ENCODE assay signal across 7 mouse cellular contexts in the genomic region with DNA sequence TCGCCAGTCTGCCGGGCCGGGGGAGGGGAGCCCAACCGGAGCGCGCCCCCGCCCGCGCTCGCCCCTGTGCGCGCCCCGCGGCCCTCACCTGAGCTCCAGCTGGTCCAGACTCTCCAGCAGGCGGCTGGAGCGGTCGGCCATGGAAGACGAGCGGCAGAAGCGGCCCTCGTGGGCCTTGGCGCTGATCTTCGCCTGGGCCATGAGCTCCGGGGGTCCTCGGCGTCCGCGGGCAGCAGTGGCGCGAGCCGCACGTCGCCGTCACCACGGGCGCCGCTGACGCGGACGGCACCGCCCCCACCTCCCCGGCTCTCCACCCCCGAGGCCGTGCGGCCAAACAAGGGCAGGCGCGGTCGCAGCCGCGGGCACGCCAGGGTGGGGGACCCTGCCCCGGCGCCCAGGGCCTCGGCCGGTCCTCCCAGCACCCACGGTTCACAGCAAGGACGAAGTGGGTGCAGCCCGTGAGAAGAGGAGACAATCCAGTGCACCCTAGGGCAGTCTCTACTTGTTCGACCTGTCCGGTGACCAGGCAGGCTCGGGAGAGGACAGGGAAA. TPM values are rescaled to one million over a fixed set of nuclear protein-coding genes. Genes with fewer than 3 reads are reported as not detected.
DNase-seq lines count a peak whose midpoint lies in the region; ATAC-seq and TF ChIP-seq lines count a peak whose summit lies in the region.

A gene (minus strand): TSS at position 305 of the 551 bp plus-strand sequence.

- H3K9ac ChIP-seq in limb, embryonic 12.5 days (replicated peaks) = peak within 1 kb of the TSS; percentile 88
- peak within 1 kb of the TSS; percentile 81 for H3K9ac ChIP-seq in midbrain, embryonic 13.5 days (replicated peaks)

- H3K4me3 ChIP-seq in cortical plate, adult 2 months (ENCODE audit: insufficient read depth, low read length) = peak within 1 kb of the TSS; percentile 56
- peak within 1 kb of the TSS; percentile 74 for H3K4me3 ChIP-seq in limb, embryonic 12.5 days (replicated peaks)
- peak within 1 kb of the TSS; percentile 62 for H3K4me3 ChIP-seq in midbrain, embryonic 13.5 days (replicated peaks)
- peak within 1 kb of the TSS; percentile 85 for H3K4me3 ChIP-seq in spleen, adult 2 months (ENCODE audit: extremely low read depth, insufficient read depth, insufficient read length)

- H3K36me3 ChIP-seq in limb, embryonic 12.5 days = peaks cover 27% of the 10 kb centered on the region
- H3K36me3 ChIP-seq in midbrain, embryonic 13.5 days = peaks cover 9% of the 10 kb centered on the region
- H3K36me3 ChIP-seq in spleen, adult 2 months (ENCODE audit: control insufficient read depth, insufficient read depth, low read length) = no peaks in the 10 kb centered on the region

- WGBS in limb, embryonic 12.5 days = under 1% methylated on average over 60 of the region's 61 CpGs
- 1% methylated on average over 61 of the region's 61 CpGs for WGBS in midbrain, embryonic 13.5 days
- under 1% methylated on average over 61 of the region's 61 CpGs for WGBS in spleen, adult 2 months

- H3K9me3 ChIP-seq in limb, embryonic 12.5 days = no peaks in the 10 kb centered on the region
- H3K9me3 ChIP-seq in midbrain, embryonic 13.5 days = no peaks in the 10 kb centered on the region

- no peak for TF ChIP-seq CTCF in cortical plate, adult 2 months (IDR thresholded peaks at IDR 0.05; ENCODE audit: extremely low read depth, insufficient read depth, low read length)
- no peak for TF ChIP-seq CTCF in spleen, adult 2 months (IDR thresholded peaks at IDR 0.05; ENCODE audit: extremely low read depth, insufficient read depth, insufficient read length, insufficient replicate concordance)

- DNase-seq in adrenal gland, adult 18-20 months (ENCODE audit: low spot score in 2 of 2) = peak; percentile 66 to 74
- peak; percentile 76 for DNase-seq in gastrocnemius, postnatal 25 days
- DNase-seq in spleen, adult 2 months (ENCODE audit: low read depth in 1 of 2, low spot score in 2 of 2) = peak in 1 of 2 experiments; percentile 34

- peak within 1 kb of the TSS; percentile 33 for H3K27ac ChIP-seq in cortical plate, adult 2 months (ENCODE audit: insufficient read depth, low read length)
- H3K27ac ChIP-seq in limb, embryonic 12.5 days = peak within 1 kb of the TSS; percentile 77; the same call in 1 of the 2 replicates
- no peak within 1 kb of the TSS for H3K27ac ChIP-seq in midbrain, embryonic 13.5 days
- H3K27ac ChIP-seq in spleen, adult 2 months (ENCODE audit: insufficient read depth, low read length) = no peak within 1 kb of the TSS

- peak; percentile 45 for ATAC-seq in inflammation-experienced regulatory T-cells, adult 6 months
- ATAC-seq in limb, embryonic 12.5 days (ENCODE audit: insufficient number of reproducible peaks, insufficient read depth, low FRiP score, low TSS enrichment, low read depth) = peak; percentile 81
- ATAC-seq in midbrain, embryonic 13.5 days = peak; percentile 90

- peaks cover 2% of the 10 kb centered on the region; the same call in 1 of the 2 replicates for H3K4me1 ChIP-seq in cortical plate, adult 2 months (ENCODE audit: control insufficient read depth, insufficient read depth, low read length)
- H3K4me1 ChIP-seq in limb, embryonic 12.5 days (replicated peaks) = peaks cover 18% of the 10 kb centered on the region
- peaks cover 21% of the 10 kb centered on the region for H3K4me1 ChIP-seq in midbrain, embryonic 13.5 days (replicated peaks)
- peaks cover 6% of the 10 kb centered on the region for H3K4me1 ChIP-seq in spleen, adult 2 months (ENCODE audit: control insufficient read depth, insufficient read depth, insufficient read length)

- H3K4me2 ChIP-seq in limb, embryonic 12.5 days = peak within 1 kb of the TSS; percentile 70
- peak within 1 kb of the TSS; percentile 97 for H3K4me2 ChIP-seq in midbrain, embryonic 13.5 days (replicated peaks)

- H3K27me3 ChIP-seq in limb, embryonic 12.5 days = no peaks in the 10 kb centered on the region
- H3K27me3 ChIP-seq in midbrain, embryonic 13.5 days = no peaks in the 10 kb centered on the region
- no peaks in the 10 kb centered on the region for H3K27me3 ChIP-seq in spleen, adult 2 months (ENCODE audit: control insufficient read depth, insufficient read depth, low read length)

- TF ChIP-seq POLR2A in cortical plate, adult 2 months (IDR thresholded peaks at IDR 0.05; ENCODE audit: extremely low read depth, insufficient read depth, low read length) = no peak
- no peak for TF ChIP-seq POLR2A in spleen, adult 2 months (IDR thresholded peaks at IDR 0.05; ENCODE audit: low read depth, low read length)

RNA-seq across cellular contexts. Expression of the gene that starts here (rescaled TPM):
- 10 to 100 TPM; 15.7 to 17.9 TPM for total RNA-seq in adrenal gland, adult 18-20 months (2021)
- polyA plus RNA-seq in cortical plate, adult 2 months (2012; rRNA removed) = 17.3 and 17.5 TPM in 2 replicates
- 10 to 100 TPM; 15.1 to 18.4 TPM for total RNA-seq in gastrocnemius, postnatal 25 days (2021)
- 1 to 10 TPM; 1.7 to 4.5 (median 2.0) TPM for polyA plus RNA-seq in inflammation-experienced regulatory T-cells, adult 6 months (2017; shearing (Covaris generic))
- 46.1 and 49.9 TPM in 2 replicates for polyA plus RNA-seq in limb, embryonic 12.5 days (2016; fragmentation: Nextera tagmentation; extraction: Ambion mirVana)
- polyA plus RNA-seq in midbrain, embryonic 13.5 days (2015; fragmentation: Nextera tagmentation; extraction: Ambion mirVana) = 17.4 and 18.5 TPM in 2 replicates
- 5.3 and 8.1 TPM in 2 replicates for polyA plus RNA-seq in spleen, adult 2 months (2012; rRNA removed)

Comparison
In these comparisons a context has a peak if more than half of its experiments do, and no peak if none do; other contexts are left out.
1. H3K27ac ChIP-seq: peak in cortical plate, adult 2 months (single experiment) and limb, embryonic 12.5 days (single experiment); none in midbrain, embryonic 13.5 days (single experiment) and spleen, adult 2 months (single experiment).
2. Peak in every context shown above with its lines, with median percentiles within 50 percentile points of each other: H3K4me3 ChIP-seq and ATAC-seq.